Mouse (Mus musculus): ENCODE results near the gene Tmcc2. TPM values are rescaled to one million over a fixed set of nuclear protein-coding genes. Genes with fewer than 3 reads are reported as not detected.

The Tmcc2 gene
- polyA plus RNA-seq, 1 experiment from 2014 or later = 2.2 TPM

- Histone ChIP-seq H3K27me3 (replicated peaks; ENCODE audit: control insufficient read depth, insufficient read depth, low read length) (no peaks in the 10 kb centered on the region), H3K4me2 (replicated peaks; ENCODE audit: low read depth) (no peak overlapping the region), H3K4me3 (ENCODE audit: low read depth, low read length) (no peak overlapping the region), H3K36me3 (ENCODE audit: control insufficient read depth, insufficient read depth) (no peaks in the 10 kb centered on the region), H3K9me3 (ENCODE audit: control insufficient read depth) (0 out of 2 replicates have a peak, but pooled peaks cover 3% of the 10 kb centered on the region), H3K27ac (ENCODE audit: low read depth, low read length) (no peak overlapping the region), H3K9ac (ENCODE audit: low read depth, low read length) (no peak overlapping the region), H3K4me1 (replicated peaks; ENCODE audit: control insufficient read depth, insufficient read depth, low read length) (no peaks in the 10 kb centered on the region)
- TF ChIP-seq CTCF (IDR thresholded peaks at IDR 0.05; ENCODE audit: low read depth) = no peak
- 88% methylated on average over 5 of the region's 5 CpGs for WGBS
- ATAC-seq = no peak
These were observed 42.7 kb downstream of the Tmcc2 start for GRCm38 (mm10) chr1:132348401-132348800.

GRCm38 (mm10) chr1:132346951-132347350 is 44.1 kb downstream of the Tmcc2 start:
- Histone ChIP-seq H3K27ac (ENCODE audit: low read depth, low read length) (no peak overlapping the region), H3K9ac (ENCODE audit: low read depth, low read length) (no peak overlapping the region)

GRCm38 (mm10) chr1:132346134-132346851 is 44.8 kb downstream of the Tmcc2 start:
- H3K27ac ChIP-seq (ENCODE audit: low read depth, low read length) = no peak overlapping the region
- H3K4me2 ChIP-seq (replicated peaks; ENCODE audit: low read depth) = no peak overlapping the region
- no peaks in the 10 kb centered on the region for H3K36me3 ChIP-seq (ENCODE audit: control insufficient read depth, insufficient read depth)
- no peak overlapping the region for H3K9ac ChIP-seq (ENCODE audit: low read depth, low read length)
- no peak overlapping the region for H3K4me3 ChIP-seq (ENCODE audit: low read depth, low read length)
- TF ChIP-seq CTCF (IDR thresholded peaks at IDR 0.05; ENCODE audit: low read depth) = no peak
- no peaks in the 10 kb centered on the region for H3K4me1 ChIP-seq (replicated peaks; ENCODE audit: control insufficient read depth, insufficient read depth, low read length)
- ATAC-seq = peak; percentile 44; the same call in 1 of the 2 replicates
- WGBS = 68% methylated on average over 12 of the region's 12 CpGs
- 0 out of 2 replicates have a peak, but pooled peaks cover 3% of the 10 kb centered on the region for H3K9me3 ChIP-seq (ENCODE audit: control insufficient read depth)
- no peaks in the 10 kb centered on the region for H3K27me3 ChIP-seq (replicated peaks; ENCODE audit: control insufficient read depth, insufficient read depth, low read length)

More at GRCm38 (mm10) chr1:132346951-132347350, 44.1 kb downstream of the Tmcc2 start:
- ATAC-seq = no peak
- Histone ChIP-seq H3K36me3 (ENCODE audit: control insufficient read depth, insufficient read depth) (no peaks in the 10 kb centered on the region), H3K4me3 (ENCODE audit: low read depth, low read length) (no peak overlapping the region), H3K4me1 (replicated peaks; ENCODE audit: control insufficient read depth, insufficient read depth, low read length) (no peaks in the 10 kb centered on the region), H3K9me3 (ENCODE audit: control insufficient read depth) (0 out of 2 replicates have a peak, but pooled peaks cover 3% of the 10 kb centered on the region), H3K27me3 (replicated peaks; ENCODE audit: control insufficient read depth, insufficient read depth, low read length) (no peaks in the 10 kb centered on the region), H3K4me2 (replicated peaks; ENCODE audit: low read depth) (no peak overlapping the region)
- no peak for TF ChIP-seq CTCF (IDR thresholded peaks at IDR 0.05; ENCODE audit: low read depth)

GRCm38 (mm10) chr1:132345514-132345913 is 45.6 kb downstream of the Tmcc2 start:
- no peak for TF ChIP-seq CTCF (IDR thresholded peaks at IDR 0.05; ENCODE audit: low read depth)
- 85% methylated on average over 4 of the region's 4 CpGs for WGBS
- no peak overlapping the region for H3K27ac ChIP-seq (ENCODE audit: low read depth, low read length)
- H3K9me3 ChIP-seq (ENCODE audit: control insufficient read depth) = no peaks in the 10 kb centered on the region
- H3K36me3 ChIP-seq (ENCODE audit: control insufficient read depth, insufficient read depth) = no peaks in the 10 kb centered on the region
- H3K27me3 ChIP-seq (replicated peaks; ENCODE audit: control insufficient read depth, insufficient read depth, low read length) = no peaks in the 10 kb centered on the region
- no peak overlapping the region for H3K4me2 ChIP-seq (replicated peaks; ENCODE audit: low read depth)
- ATAC-seq = no peak
- H3K4me1 ChIP-seq (replicated peaks; ENCODE audit: control insufficient read depth, insufficient read depth, low read length) = no peaks in the 10 kb centered on the region
- no peak overlapping the region for H3K4me3 ChIP-seq (ENCODE audit: low read depth, low read length)
- no peak overlapping the region for H3K9ac ChIP-seq (ENCODE audit: low read depth, low read length)

DNA sequence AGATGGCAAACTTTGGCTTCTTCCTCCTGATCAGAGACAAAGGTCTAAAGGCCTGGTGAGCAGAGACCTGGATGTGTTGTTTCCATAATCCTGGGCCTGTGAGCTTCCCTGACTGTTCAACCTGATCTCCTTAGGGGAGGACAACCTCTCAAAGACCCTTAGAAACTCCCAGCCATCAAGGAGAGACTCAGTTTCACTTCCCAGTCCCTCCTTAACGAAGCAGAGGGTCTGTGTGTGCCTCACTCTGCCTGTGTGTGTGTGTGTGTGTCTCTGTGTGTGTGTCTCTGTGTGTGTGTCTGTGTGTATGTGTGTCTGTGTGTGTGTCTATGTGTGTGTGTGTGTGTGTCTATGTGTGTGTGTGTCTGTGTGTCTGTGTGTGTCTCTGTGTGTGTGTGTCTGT is 47.4 kb downstream of the Tmcc2 start:
- no peak for TF ChIP-seq CTCF (IDR thresholded peaks at IDR 0.05; ENCODE audit: low read depth)
- Histone ChIP-seq H3K4me1 (replicated peaks; ENCODE audit: control insufficient read depth, insufficient read depth, low read length) (no peaks in the 10 kb centered on the region), H3K27ac (ENCODE audit: low read depth, low read length) (no peak overlapping the region), H3K4me2 (replicated peaks; ENCODE audit: low read depth) (no peak overlapping the region), H3K9me3 (ENCODE audit: control insufficient read depth) (no peaks in the 10 kb centered on the region), H3K27me3 (replicated peaks; ENCODE audit: control insufficient read depth, insufficient read depth, low read length) (no peaks in the 10 kb centered on the region), H3K36me3 (ENCODE audit: control insufficient read depth, insufficient read depth) (no peaks in the 10 kb centered on the region), H3K4me3 (ENCODE audit: low read depth, low read length) (no peak overlapping the region), H3K9ac (ENCODE audit: low read depth, low read length) (no peak overlapping the region)
- ATAC-seq = no peak
- 80% methylated on average over 1 of the region's 1 CpGs for WGBS

GRCm38 (mm10) chr1:132343191-132343590 is 47.9 kb downstream of the Tmcc2 start:
- H3K36me3 ChIP-seq (ENCODE audit: control insufficient read depth, insufficient read depth) = no peaks in the 10 kb centered on the region
- no peak for TF ChIP-seq CTCF (IDR thresholded peaks at IDR 0.05; ENCODE audit: low read depth)
- H3K9ac ChIP-seq (ENCODE audit: low read depth, low read length) = no peak overlapping the region
- H3K4me2 ChIP-seq (replicated peaks; ENCODE audit: low read depth) = no peak overlapping the region
- WGBS = 90% methylated on average over 2 of the region's 2 CpGs
- no peaks in the 10 kb centered on the region for H3K9me3 ChIP-seq (ENCODE audit: control insufficient read depth)
- H3K27me3 ChIP-seq (replicated peaks; ENCODE audit: control insufficient read depth, insufficient read depth, low read length) = no peaks in the 10 kb centered on the region
- no peak overlapping the region for H3K4me3 ChIP-seq (ENCODE audit: low read depth, low read length)
- no peak overlapping the region for H3K27ac ChIP-seq (ENCODE audit: low read depth, low read length)
- no peak for ATAC-seq
- H3K4me1 ChIP-seq (replicated peaks; ENCODE audit: control insufficient read depth, insufficient read depth, low read length) = no peaks in the 10 kb centered on the region
